Mouse (Mus musculus): ENCODE measurements around the gene Bub3. TPM values are rescaled to one million over a fixed set of nuclear protein-coding genes. Genes with fewer than 3 reads are reported as not detected.

Gene Bub3
- total RNA-seq, 2 experiments from 2014 or later, result 85.6 to 86.3 TPM

GRCm38 (mm10) chr7:131555301-131556081 lies 4.5 kb upstream of the Bub3 start:
- DNase-seq (ENCODE audit: low spot score in 2 of 2), result no peak

- DNase-seq (ENCODE audit: low spot score in 2 of 2), result no peak
Observed at GRCm38 (mm10) chr7:131556116-131556515, 3.9 kb upstream of the Bub3 start.

DNA sequence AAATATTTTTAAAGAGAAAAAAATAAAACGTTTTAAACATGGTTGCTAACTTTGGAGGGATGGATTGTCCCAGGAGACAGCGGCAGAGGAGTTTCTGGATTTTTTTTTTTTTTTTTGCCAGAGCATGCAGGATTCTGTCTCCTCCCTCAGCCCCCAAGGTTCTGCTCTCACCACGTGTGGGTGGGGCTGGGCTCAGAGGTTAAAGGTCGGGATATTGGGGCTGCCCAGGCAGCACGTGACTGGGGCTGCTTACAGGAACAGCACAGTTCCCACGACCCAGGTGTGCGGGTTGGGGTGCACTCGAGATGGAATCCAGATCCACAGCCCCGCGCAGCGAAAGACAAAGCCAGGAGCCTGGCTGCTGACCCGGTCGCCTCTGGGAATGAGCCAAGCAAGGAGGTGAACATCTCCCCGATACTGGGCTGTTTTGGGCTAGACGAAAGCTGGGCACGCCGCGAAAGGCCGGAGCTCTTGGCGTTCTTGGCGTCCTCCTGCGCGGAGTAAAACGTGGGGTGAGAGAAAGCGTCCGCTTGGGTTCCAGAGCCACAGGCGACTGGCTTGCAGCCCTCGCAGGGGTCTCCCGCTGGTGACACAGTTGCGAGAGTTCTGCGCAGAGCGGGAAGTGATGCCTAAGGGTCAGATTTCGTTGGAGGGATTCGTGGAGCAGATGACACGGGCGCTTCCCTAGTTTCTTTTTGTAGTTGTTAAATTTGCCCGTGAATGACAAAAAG lies 3.3 kb upstream of the Bub3 start:
- DNase-seq (ENCODE audit: low spot score in 2 of 2), result no peak

DNA sequence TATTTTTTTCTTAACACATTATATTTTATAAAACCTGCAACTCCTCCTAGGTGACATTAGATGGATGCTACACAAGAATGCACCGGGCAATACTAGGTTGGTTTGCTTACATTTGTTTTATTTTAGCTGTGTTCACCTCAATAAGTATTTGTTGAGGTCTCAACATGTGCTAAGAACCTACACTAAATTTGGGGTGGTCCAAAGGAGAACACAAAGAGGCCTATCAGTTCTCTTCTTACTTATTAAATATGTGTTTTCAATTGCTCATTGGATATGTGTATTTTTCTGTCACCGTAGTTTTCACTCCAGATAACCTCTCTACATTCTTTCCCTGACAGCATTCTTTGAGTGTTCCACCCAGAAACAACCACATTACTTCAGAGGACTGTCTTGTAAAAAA lies 2.3 kb upstream of the Bub3 start:
- no peak for DNase-seq (ENCODE audit: low spot score in 2 of 2)

GRCm38 (mm10) chr7:131560697-131561042 lies 648 bp downstream of the Bub3 start:
- no peak for DNase-seq (ENCODE audit: low spot score in 2 of 2)

DNA sequence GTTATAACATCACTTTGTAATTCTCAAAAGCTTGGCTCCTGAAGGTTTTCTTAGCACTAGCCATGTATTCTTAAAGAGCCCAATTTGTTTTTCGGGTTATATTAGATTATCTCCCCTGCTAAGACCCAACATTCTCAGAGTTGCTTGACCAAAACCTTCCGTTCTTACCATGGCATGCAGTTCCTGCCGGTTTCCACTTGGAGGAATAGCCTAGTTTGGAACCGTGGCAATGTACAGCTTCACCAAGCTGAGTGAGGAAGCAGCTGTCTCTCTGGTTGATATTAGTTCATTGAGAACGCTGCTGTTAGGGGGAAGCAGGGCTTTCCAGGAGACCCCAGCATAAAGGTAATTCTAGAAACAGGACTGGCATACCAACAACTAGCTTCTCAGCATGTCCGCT lies 15.2 kb downstream of the Bub3 start:
- DNase-seq (ENCODE audit: low spot score in 2 of 2), result no peak

- DNase-seq (ENCODE audit: low spot score in 2 of 2), result no peak
Observed at GRCm38 (mm10) chr7:131582178-131582577, 22.2 kb downstream of the Bub3 start.

GRCm38 (mm10) chr7:131585551-131585950 lies 25.5 kb downstream of the Bub3 start:
- DNase-seq (ENCODE audit: low spot score in 2 of 2), result no peak

DNA sequence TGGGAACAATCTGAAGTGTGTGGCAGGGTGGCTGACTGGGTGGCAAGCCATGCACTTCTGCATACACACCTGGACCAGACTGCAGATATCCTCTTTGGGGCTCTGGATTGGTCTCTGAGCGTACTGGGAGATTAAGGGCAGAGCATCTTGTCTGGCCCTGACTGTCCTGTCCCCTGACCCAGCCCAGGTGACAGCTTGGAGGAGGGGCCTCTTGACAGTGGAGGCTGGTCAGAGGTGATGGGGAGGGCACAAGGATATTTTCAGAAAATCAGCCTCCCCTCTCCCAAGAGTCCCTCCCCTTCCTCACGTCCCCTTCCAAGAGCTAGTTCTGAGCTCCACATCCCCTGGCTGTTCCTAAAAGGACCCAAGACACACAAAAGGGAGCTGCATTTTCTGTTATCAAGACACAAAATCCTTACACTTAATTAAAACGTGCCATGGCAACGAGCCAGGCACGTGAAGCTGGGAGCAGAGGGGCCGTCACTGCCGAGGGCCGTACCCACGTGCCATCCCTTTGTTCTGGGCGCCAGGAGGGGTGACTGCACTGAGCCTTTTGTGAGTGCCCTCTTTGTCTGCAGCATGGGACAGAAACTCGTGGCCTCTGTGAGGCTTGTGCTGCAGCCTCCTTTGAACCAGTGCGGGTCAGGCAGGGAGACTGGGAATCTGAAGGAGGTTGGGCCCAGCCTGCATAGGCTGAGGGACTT lies 37.9 kb downstream of the Bub3 start:
- no peak for DNase-seq (ENCODE audit: low spot score in 2 of 2)

- DNase-seq (ENCODE audit: low spot score in 2 of 2), result no peak
Observed at GRCm38 (mm10) chr7:131598483-131598824, 38.4 kb downstream of the Bub3 start.

DNA sequence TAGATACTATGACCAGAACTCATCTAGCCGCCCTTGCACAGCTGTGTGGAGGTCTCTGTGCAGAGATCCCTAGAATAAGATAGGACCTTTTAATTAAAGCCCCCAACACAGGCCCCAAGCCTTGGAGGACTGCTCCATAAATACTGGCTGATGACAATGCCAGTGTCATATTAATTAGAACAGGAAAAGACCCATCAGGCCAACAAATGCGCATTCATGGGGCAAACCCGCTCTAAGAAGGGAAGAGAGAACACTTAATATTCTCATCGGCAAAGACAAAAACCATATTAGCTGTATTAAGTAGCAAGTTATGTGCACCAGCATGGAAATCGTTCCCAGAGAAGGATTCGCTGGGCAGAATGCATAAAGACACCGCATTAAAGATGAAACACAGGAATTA lies 42.1 kb downstream of the Bub3 start:
- no peak for DNase-seq (ENCODE audit: low spot score in 2 of 2)

DNA sequence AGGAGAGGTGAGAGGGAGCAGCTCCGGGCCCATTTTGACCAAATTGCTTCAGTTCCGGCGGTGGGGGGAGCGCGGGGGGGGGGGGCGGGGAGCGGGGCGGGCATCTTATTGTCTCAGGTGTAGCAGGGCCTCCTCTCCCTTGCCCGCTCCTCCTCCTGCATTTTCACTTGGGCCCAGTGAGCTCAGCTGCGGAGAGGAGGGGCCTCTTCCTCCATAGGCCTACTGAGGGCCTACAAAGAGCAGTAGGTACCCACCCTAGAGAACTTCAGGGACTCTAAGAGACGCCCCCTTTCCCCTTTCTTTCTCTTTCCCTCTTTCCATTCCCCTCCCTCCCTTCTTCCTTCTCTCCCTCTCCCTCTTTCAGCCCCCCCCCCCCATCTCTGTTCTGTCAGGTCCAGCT lies 43.2 kb downstream of the Bub3 start:
- DNase-seq (ENCODE audit: low spot score in 2 of 2), result no peak

DNA sequence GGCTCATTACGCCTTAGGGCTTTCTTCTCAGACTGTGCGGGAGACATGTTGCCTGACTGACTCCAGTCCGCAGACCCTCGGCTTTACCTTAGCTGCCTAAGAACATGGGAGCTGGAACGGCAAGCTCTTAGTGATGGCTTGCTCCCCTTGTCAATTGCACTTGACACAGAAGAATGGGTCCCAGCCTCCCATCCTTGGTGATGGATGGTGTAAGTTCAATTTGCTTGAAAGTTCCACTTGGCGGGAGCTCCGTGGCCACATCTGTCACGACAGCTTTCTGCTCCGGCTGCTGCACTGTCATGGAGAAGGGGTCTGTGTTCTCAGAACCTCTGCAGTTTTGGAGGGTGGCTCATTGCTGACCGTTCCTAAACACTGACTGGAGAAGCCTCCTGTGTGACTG lies 44.9 kb downstream of the Bub3 start:
- DNase-seq (ENCODE audit: low spot score in 2 of 2), result no peak

DNA sequence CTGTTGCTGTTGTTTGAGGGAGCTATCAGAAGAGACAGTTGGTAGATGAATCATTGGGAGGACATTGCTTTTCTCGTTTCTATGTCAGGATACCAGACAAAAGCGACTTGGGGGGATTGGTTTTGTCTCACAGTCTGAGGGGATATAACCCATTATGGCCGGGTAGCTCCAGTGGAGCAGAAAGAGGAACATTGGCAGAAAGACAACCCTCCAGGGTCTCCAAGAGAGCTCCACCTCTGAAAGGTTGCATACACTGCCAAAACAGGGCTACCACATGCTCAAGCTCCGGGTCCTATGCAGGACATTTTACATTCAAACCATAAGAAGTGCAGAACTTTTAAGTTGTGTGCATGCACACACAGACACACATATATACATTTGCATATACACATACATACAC lies 45.5 kb downstream of the Bub3 start:
- no peak for DNase-seq (ENCODE audit: low spot score in 2 of 2)

DNA sequence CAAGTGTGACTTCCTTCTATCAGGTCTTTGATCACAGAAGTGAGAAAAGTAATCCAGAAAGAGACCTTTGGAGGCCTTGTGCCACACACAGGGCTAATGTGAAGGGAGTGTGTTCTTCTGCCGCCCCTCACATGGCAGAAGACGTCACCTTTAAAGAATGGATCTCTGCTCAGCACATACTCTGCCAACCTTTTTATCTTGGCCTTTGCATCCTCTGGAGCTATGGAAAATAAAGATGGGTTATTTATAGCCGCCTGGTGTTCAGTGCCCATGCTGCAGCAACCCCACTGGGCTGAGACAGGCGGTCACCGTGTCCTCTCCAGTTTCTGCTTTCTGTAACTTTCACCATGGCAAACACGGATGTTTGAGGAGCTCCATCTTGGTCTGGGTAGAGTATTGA lies 48.0 kb downstream of the Bub3 start:
- DNase-seq (ENCODE audit: low spot score in 2 of 2), result no peak

GRCm38 (mm10) chr7:131609677-131610076 lies 49.7 kb downstream of the Bub3 start:
- DNase-seq (ENCODE audit: low spot score in 2 of 2), result no peak

Other genes with a start within 250 kb of the Bub3 start
- gene Cuzd1, start 237.9 kb upstream of the Bub3 start, total RNA-seq (2021), result 1 to 10 TPM in 1 of 2 experiments, not detected in 1; 5.9 TPM
- under 1 TPM in 1 of 2 experiments, not detected in 1; 0.48 TPM for gene Fam24b, start 230.7 kb upstream of the Bub3 start, total RNA-seq (2021)
- not detected for gene Fam24a, start 226.4 kb upstream of the Bub3 start, total RNA-seq (2021)
- 10 to 100 TPM; 16.1 to 20.2 TPM for gene 2310057M21Rik, start 197.5 kb upstream of the Bub3 start, total RNA-seq (2021)
- 10 to 100 TPM; 28.3 to 31.3 TPM for gene Pstk, start 189.1 kb upstream of the Bub3 start, total RNA-seq (2021)
- 10 to 100 TPM; 34.5 to 38.8 TPM for gene Ikzf5, start 149.7 kb upstream of the Bub3 start, total RNA-seq (2021)
- 100 to 1,000 TPM; 183 to 187 TPM for gene Acadsb, start 149.6 kb upstream of the Bub3 start, total RNA-seq (2021)
- not detected for gene Hmx3, start 17.4 kb upstream of the Bub3 start, total RNA-seq (2021)
- under 1 TPM in 1 of 2 experiments, not detected in 1; 0.25 TPM for gene Hmx2, start 11.4 kb upstream of the Bub3 start, total RNA-seq (2021)